Mouse (Mus musculus): ENCODE measurements at regions not wholly inside any gene's neighbourhood (a gene's known extent, or its start where the extent isn't known, plus 50 kb on each side); places are given as distances from the start of the nearest gene placed in this dataset.

- TF ChIP-seq GATA1 (IDR thresholded peaks at IDR 0.05; ENCODE audit: borderline replicate concordance, low read length) (no peak), FLI1 (IDR thresholded peaks at IDR 0.05; ENCODE audit: low read length) (no peak)
Measured at GRCm38 (mm10) chr8:86419059-86419651, 161.3 kb downstream of the Abcc12 start.
